Mouse (Mus musculus): ENCODE results near the gene Gas2. TPM values are rescaled to one million over a fixed set of nuclear protein-coding genes. Genes with fewer than 3 reads are reported as not detected.

Gas2 gene
- polyA plus RNA-seq, 1 experiment from 2014 or later: 10.2 TPM

DNA sequence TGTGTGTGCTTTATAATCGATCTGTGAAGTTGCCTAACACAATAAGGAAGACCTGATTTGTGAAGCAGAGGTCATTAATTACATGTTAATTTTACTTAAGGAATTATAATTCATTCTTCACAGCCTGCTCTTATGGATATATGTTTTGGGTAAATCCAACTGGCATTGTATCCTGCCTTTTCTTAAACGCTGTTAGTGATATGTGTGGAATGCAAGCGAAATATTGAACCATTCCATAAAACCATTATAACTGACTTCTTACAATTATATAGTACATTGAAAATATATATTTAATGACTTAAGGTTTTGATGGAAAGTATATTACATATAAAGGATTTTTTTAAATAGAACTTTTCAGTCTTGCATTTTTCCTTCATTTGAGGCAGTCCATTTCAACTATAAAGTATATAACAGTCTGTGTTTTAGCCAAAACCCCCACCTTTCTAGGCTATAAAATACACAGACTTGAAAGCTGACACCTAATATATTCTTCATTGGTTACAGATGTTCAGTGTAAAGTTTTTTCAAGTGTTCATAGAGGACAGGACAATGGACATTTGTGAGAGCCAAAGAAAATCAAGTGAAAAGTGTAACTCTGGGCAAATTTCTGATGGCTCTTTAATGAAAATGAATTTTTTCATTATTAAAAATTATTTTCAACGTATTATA, 32.5 kb downstream of the Gas2 start:
- Histone ChIP-seq H3K4me3 (replicated peaks; ENCODE audit: low read length) (no peak overlapping the region), H3K27ac (ENCODE audit: low read length) (no peak overlapping the region), H3K4me2 (ENCODE audit: low read depth, low read length) (no peak overlapping the region), H3K36me3 (ENCODE audit: control insufficient read depth, insufficient read depth, low read length) (no peaks in the 10 kb centered on the region), H3K9ac (ENCODE audit: low read length) (no peak overlapping the region), H3K27me3 (ENCODE audit: control insufficient read depth, insufficient read depth, low read length) (no peaks in the 10 kb centered on the region), H3K9me3 (replicated peaks; ENCODE audit: control insufficient read depth, low read length) (no peaks in the 10 kb centered on the region), H3K4me1 (ENCODE audit: control insufficient read depth, insufficient read depth, low read length) (no peaks in the 10 kb centered on the region)
- ATAC-seq (ENCODE audit: insufficient read depth, low FRiP score): no peak
- WGBS: 84% methylated on average over 4 of the region's 4 CpGs

DNA sequence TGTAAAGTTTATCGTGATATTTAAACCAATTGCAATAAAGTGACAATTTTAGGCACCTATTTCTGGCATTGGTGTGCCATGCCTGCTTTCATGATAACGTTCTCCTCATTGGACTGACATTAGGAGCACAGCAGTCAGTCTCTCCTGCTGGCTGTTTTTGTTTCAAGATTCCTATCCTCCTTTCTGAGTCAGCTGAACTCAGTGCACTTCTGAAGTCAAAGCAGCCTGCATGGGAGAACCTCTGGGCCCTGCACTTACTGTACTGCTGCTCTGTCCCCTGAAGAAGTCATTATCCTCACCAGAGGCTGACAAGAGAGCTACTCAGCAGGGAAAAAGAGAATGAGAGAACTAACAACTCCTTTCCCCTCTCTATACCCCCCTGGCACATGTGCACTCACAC, 33.1 kb downstream of the Gas2 start:
- Histone ChIP-seq H3K36me3 (ENCODE audit: control insufficient read depth, insufficient read depth, low read length) (no peaks in the 10 kb centered on the region), H3K4me1 (ENCODE audit: control insufficient read depth, insufficient read depth, low read length) (no peaks in the 10 kb centered on the region), H3K4me3 (replicated peaks; ENCODE audit: low read length) (no peak overlapping the region), H3K4me2 (ENCODE audit: low read depth, low read length) (no peak overlapping the region), H3K9me3 (replicated peaks; ENCODE audit: control insufficient read depth, low read length) (no peaks in the 10 kb centered on the region), H3K27ac (ENCODE audit: low read length) (no peak overlapping the region), H3K27me3 (ENCODE audit: control insufficient read depth, insufficient read depth, low read length) (no peaks in the 10 kb centered on the region), H3K9ac (ENCODE audit: low read length) (no peak overlapping the region)
- 62% methylated on average over 2 of the region's 2 CpGs for WGBS
- ATAC-seq (ENCODE audit: insufficient read depth, low FRiP score): no peak

DNA sequence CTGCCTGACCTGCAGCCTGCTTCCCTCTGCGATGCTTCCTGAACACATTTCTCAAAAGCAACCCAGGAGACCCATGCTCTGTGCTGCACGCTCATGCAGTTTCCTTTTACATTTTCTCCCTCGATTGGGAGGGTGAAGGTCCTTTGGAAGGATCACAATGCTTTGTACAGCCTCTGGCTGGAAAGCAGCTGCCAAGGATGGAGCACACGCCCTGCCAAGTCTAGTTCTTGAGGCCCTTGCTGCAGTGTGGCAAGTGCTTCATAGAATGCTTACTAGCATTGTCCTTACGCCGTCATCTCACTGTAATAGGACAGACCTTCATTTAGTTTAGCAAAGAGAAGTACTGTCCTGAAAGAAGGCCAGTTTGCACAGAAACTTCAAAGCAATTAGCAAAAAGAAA, 37.3 kb downstream of the Gas2 start:
- Histone ChIP-seq H3K4me1 (ENCODE audit: control insufficient read depth, insufficient read depth, low read length) (no peaks in the 10 kb centered on the region), H3K27ac (ENCODE audit: low read length) (no peak overlapping the region), H3K9me3 (replicated peaks; ENCODE audit: control insufficient read depth, low read length) (no peaks in the 10 kb centered on the region), H3K4me2 (ENCODE audit: low read depth, low read length) (no peak overlapping the region), H3K27me3 (ENCODE audit: control insufficient read depth, insufficient read depth, low read length) (no peaks in the 10 kb centered on the region), H3K36me3 (ENCODE audit: control insufficient read depth, insufficient read depth, low read length) (no peaks in the 10 kb centered on the region), H3K9ac (ENCODE audit: low read length) (no peak overlapping the region), H3K4me3 (replicated peaks; ENCODE audit: low read length) (no peak overlapping the region)
- WGBS: 71% methylated on average over 6 of the region's 6 CpGs
- ATAC-seq (ENCODE audit: insufficient read depth, low FRiP score): no peak

DNA sequence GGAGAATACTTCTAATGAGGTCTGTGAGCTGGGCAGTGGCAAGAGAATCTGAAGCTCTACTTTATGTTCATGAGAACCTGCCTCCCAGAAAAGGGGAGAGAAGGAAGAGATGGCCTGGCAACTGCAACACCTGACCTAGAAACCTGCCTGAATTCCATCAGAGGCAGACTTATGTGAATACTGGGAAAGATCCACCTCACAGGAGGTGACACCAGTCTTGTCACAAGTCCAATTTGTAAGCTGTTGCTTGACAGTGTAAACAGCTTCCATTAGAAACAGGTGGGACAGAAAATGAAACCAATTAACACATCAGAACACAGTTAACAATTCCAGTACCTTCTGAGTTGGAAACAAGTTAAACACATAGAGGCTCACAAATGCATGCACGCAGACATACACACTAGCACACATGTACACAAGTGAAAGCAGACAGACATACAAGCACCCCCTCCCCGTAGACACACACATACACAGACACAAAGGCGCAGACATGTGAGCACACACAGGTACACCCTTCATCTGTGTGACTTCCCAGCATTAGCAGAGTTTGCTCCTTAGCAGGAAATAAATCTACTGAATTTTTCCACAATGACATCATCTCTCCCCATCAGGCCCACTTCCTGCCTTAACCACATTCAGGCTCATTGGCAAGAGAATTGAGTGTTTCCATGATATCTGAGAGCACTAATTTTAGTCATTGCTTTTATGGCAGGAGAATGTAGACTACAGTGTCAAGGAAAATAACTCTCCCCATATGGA, 51.7 kb downstream of the Gas2 start:
- peak; percentile 74 for ATAC-seq (ENCODE audit: insufficient read depth, low FRiP score)
- WGBS: 77% methylated on average over 3 of the region's 3 CpGs
- H3K4me2 ChIP-seq (ENCODE audit: low read depth, low read length): no peak overlapping the region
- no peaks in the 10 kb centered on the region for H3K36me3 ChIP-seq (ENCODE audit: control insufficient read depth, insufficient read depth, low read length)
- no peaks in the 10 kb centered on the region for H3K9me3 ChIP-seq (replicated peaks; ENCODE audit: control insufficient read depth, low read length)
- no peak overlapping the region for H3K9ac ChIP-seq (ENCODE audit: low read length)
- no peaks in the 10 kb centered on the region for H3K27me3 ChIP-seq (ENCODE audit: control insufficient read depth, insufficient read depth, low read length)
- H3K27ac ChIP-seq (ENCODE audit: low read length): peak overlapping the region; percentile 24; the same call in 1 of the 2 replicates
- H3K4me1 ChIP-seq (ENCODE audit: control insufficient read depth, insufficient read depth, low read length): peaks cover 6% of the 10 kb centered on the region; the same call in 1 of the 2 replicates
- no peak overlapping the region for H3K4me3 ChIP-seq (replicated peaks; ENCODE audit: low read length)

DNA sequence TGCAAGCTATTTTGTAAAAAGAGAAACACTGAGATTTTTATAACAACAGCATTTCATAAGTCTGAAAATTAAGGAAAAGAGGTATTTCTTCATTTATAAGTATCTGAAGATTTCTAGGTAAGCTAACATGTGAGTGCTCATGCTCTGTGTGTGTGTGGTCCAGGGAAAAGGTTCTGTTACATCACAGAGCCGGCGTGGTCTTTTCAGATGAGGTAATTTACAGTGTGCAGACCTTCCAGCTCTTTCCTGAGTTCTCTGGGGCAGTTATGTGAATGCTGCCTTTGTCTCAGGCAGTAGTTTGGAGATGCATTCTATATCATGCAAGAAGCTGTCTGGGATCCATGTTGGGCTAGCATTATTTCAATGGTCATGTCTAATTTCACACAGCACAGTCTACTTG, 52.3 kb downstream of the Gas2 start:
- H3K9ac ChIP-seq (ENCODE audit: low read length): no peak overlapping the region
- ATAC-seq (ENCODE audit: insufficient read depth, low FRiP score): peak; percentile 33; the same call in 1 of the 2 replicates
- no peaks in the 10 kb centered on the region for H3K9me3 ChIP-seq (replicated peaks; ENCODE audit: control insufficient read depth, low read length)
- no peak overlapping the region for H3K4me2 ChIP-seq (ENCODE audit: low read depth, low read length)
- 45% methylated on average over 2 of the region's 2 CpGs for WGBS
- H3K4me1 ChIP-seq (ENCODE audit: control insufficient read depth, insufficient read depth, low read length): peaks cover 6% of the 10 kb centered on the region; the same call in 1 of the 2 replicates
- no peaks in the 10 kb centered on the region for H3K27me3 ChIP-seq (ENCODE audit: control insufficient read depth, insufficient read depth, low read length)
- no peaks in the 10 kb centered on the region for H3K36me3 ChIP-seq (ENCODE audit: control insufficient read depth, insufficient read depth, low read length)
- no peak overlapping the region for H3K4me3 ChIP-seq (replicated peaks; ENCODE audit: low read length)
- no peak overlapping the region for H3K27ac ChIP-seq (ENCODE audit: low read length)

DNA sequence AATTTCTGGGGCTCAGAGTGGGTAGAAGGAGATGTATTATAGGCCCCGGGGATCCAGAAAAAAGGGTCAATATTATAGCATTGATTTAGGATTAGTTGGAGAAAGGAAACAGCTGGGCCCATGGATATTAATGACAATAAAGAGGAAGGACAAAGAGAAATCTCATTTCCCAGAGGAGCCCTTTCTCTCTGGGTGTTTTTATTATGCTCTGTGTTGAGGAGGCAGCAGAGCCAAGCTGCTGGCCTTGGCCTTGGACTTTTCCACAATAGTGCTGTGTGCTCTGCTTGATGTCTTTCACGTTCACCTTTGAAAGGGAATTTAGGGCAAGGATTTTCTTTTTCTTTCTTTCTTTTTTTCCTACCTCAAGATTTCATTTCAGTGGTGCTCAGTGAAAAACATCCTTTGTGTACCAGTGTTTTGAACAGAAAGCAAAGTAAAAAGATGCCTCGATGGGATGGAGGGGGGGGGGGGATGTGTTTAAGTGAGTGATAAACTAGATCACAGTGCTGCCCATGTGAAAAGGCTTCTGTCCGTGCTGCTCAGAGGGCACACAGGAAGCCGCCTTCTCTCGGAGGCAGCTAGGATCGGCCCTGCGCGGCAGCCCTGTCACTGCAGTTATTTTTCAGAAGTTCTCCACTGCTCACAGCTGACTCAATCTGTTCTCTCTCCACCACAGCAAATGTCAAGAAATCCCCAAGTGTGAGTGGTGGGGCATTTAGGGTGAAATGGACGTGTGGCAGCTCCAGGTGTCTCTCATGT, 67.1 kb downstream of the Gas2 start:
- Histone ChIP-seq H3K4me3 (replicated peaks; ENCODE audit: low read length) (no peak overlapping the region), H3K9ac (ENCODE audit: low read length) (no peak overlapping the region), H3K4me2 (ENCODE audit: low read depth, low read length) (no peak overlapping the region), H3K27ac (ENCODE audit: low read length) (no peak overlapping the region), H3K36me3 (ENCODE audit: control insufficient read depth, insufficient read depth, low read length) (no peaks in the 10 kb centered on the region), H3K4me1 (ENCODE audit: control insufficient read depth, insufficient read depth, low read length) (no peaks in the 10 kb centered on the region), H3K9me3 (replicated peaks; ENCODE audit: control insufficient read depth, low read length) (no peaks in the 10 kb centered on the region), H3K27me3 (ENCODE audit: control insufficient read depth, insufficient read depth, low read length) (no peaks in the 10 kb centered on the region)
- ATAC-seq (ENCODE audit: insufficient read depth, low FRiP score): no peak
- WGBS: 54% methylated on average over 10 of the region's 10 CpGs

DNA sequence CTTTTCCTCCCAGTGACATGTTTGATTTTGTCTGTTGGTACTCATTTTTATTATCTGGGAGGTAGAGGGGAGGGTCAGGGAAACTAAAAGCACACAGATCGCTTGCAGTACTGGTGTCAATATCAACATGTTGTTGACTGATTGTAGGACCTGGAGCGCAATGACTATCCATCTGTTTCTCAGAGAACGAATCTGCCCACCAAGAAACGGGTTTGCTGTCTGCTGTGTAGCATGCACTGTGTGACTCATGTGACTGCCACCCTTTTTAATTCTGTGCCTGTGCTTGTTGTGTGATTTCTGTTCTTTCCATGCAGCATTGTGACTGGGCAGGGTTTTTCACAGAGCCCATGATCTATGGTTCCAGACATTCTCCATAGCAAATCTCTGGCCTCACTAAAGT, 69.4 kb downstream of the Gas2 start:
- no peaks in the 10 kb centered on the region for H3K9me3 ChIP-seq (replicated peaks; ENCODE audit: control insufficient read depth, low read length)
- H3K4me2 ChIP-seq (ENCODE audit: low read depth, low read length): no peak overlapping the region
- ATAC-seq (ENCODE audit: insufficient read depth, low FRiP score): no peak
- no peak overlapping the region for H3K9ac ChIP-seq (ENCODE audit: low read length)
- no peaks in the 10 kb centered on the region for H3K36me3 ChIP-seq (ENCODE audit: control insufficient read depth, insufficient read depth, low read length)
- no peaks in the 10 kb centered on the region for H3K4me1 ChIP-seq (ENCODE audit: control insufficient read depth, insufficient read depth, low read length)
- no peak overlapping the region for H3K27ac ChIP-seq (ENCODE audit: low read length)
- no peaks in the 10 kb centered on the region for H3K27me3 ChIP-seq (ENCODE audit: control insufficient read depth, insufficient read depth, low read length)
- WGBS: 78% methylated on average over 4 of the region's 4 CpGs
- no peak overlapping the region for H3K4me3 ChIP-seq (replicated peaks; ENCODE audit: low read length)

DNA sequence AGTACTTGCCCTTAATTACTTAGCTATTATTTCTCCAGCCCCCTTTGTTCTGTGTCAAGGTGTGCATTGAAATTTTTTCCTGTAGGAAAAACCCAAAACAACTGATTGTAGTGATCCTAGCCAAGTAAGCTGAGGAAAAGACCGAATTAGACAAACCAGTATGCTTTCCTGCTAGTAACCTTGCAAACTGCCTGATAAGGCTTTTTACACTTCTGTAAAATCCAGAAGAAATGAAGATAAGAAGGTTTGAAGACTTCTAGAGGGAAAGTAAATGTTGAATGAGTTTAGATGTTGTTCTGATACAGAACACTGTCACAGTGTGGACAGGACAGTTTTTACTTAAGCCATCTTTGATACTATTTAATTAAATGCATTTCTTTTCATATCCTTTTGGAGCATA, 75.5 kb downstream of the Gas2 start:
- H3K9ac ChIP-seq (ENCODE audit: low read length): no peak overlapping the region
- no peak for ATAC-seq (ENCODE audit: insufficient read depth, low FRiP score)
- 80% methylated on average over 1 of the region's 1 CpGs for WGBS

DNA sequence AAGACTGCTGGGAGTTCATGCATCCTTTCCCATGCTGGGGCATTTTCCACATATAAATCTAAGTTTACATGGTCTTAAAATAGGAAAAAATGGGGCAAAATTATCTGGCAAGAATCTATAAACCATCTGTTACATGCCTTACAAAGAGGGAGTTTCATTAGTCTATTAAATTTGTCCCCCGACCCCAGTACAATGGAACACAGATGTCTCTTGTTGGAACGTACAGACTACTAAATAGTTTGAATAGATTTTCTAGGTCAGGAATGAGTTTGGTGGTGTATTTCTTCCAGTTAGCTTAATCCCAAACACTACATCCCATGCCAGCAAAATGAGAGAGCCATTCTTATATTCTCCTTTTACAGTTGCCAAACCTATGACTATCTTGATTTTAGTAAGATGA, 78.6 kb downstream of the Gas2 start:
- Histone ChIP-seq H3K9me3 (replicated peaks; ENCODE audit: control insufficient read depth, low read length) (no peaks in the 10 kb centered on the region), H3K4me3 (replicated peaks; ENCODE audit: low read length) (no peak overlapping the region), H3K27me3 (ENCODE audit: control insufficient read depth, insufficient read depth, low read length) (no peaks in the 10 kb centered on the region), H3K9ac (ENCODE audit: low read length) (no peak overlapping the region), H3K4me2 (ENCODE audit: low read depth, low read length) (no peak overlapping the region), H3K36me3 (ENCODE audit: control insufficient read depth, insufficient read depth, low read length) (no peaks in the 10 kb centered on the region), H3K4me1 (ENCODE audit: control insufficient read depth, insufficient read depth, low read length) (no peaks in the 10 kb centered on the region), H3K27ac (ENCODE audit: low read length) (no peak overlapping the region)
- WGBS: 69% methylated on average over 2 of the region's 2 CpGs
- ATAC-seq (ENCODE audit: insufficient read depth, low FRiP score): no peak

More for the DNA sequence above, 75.5 kb downstream of the Gas2 start:
- Histone ChIP-seq H3K36me3 (ENCODE audit: control insufficient read depth, insufficient read depth, low read length) (no peaks in the 10 kb centered on the region), H3K9me3 (replicated peaks; ENCODE audit: control insufficient read depth, low read length) (no peaks in the 10 kb centered on the region), H3K4me2 (ENCODE audit: low read depth, low read length) (no peak overlapping the region), H3K27ac (ENCODE audit: low read length) (no peak overlapping the region), H3K27me3 (ENCODE audit: control insufficient read depth, insufficient read depth, low read length) (no peaks in the 10 kb centered on the region), H3K4me1 (ENCODE audit: control insufficient read depth, insufficient read depth, low read length) (no peaks in the 10 kb centered on the region), H3K4me3 (replicated peaks; ENCODE audit: low read length) (no peak overlapping the region)
